Mouse (Mus musculus) midbrain, embryonic 11.5 days (tissue): Measurements from ENCODE around the gene 9830107B12Rik. TPM values are rescaled to one million over a fixed set of nuclear protein-coding genes. Genes with fewer than 3 reads are reported as not detected.
A peak's percentile ranks its signal among the peaks of the same experiment; 100 is the strongest.
"Not testable (repeated sequence)": the region's sequence is repeated elsewhere in the genome, so short reads cannot be mapped to it uniquely, and the experiment has no call there.

Experiments used
- ATAC-seq: fragments of 200-750 bp; cut with Nextera tagmentation; 2 replicates; pipeline ENCODE4 v1.8.0; 2017; ENCODE audit warnings: moderate TSS enrichment, moderate library complexity; ENCODE audit not compliant: low FRiP score
- DNase-seq: peaks from one replicate; pipeline ENCODE4 v3.0.0; 2015; ENCODE audit warnings: low spot score; ENCODE audit errors: missing footprints
- H3K27ac ChIP-seq: fragments of 300-500 bp; sonication (generic); 2 replicates; pipeline ENCODE4 v1.5.1; 2014; ENCODE audit warnings: low read depth, low read length
- H3K27me3 ChIP-seq: fragments of 300-500 bp; sonication (generic); 2 replicates; pipeline ENCODE4 v1.6.1; 2014; ENCODE audit warnings: mild to moderate bottlenecking, low read length, moderate library complexity, mixed read lengths; ENCODE audit not compliant: control insufficient read depth, insufficient read depth
- H3K36me3 ChIP-seq: fragments of 300-500 bp; sonication (generic); 2 replicates; pipeline ENCODE4 v1.6.1; 2014; ENCODE audit warnings: mild to moderate bottlenecking, low read length, moderate library complexity, mixed read lengths; ENCODE audit not compliant: control insufficient read depth, insufficient read depth
- H3K4me1 ChIP-seq: fragments of 300-500 bp; sonication (generic); 2 replicates; pipeline ENCODE4 v1.6.1; 2014; ENCODE audit warnings: low read length; ENCODE audit not compliant: control insufficient read depth, insufficient read depth
- H3K4me2 ChIP-seq: fragments of 300-500 bp; sonication (generic); 2 replicates; pipeline ENCODE4 v1.6.1; 2014; ENCODE audit warnings: mild to moderate bottlenecking, moderate library complexity
- H3K4me3 ChIP-seq: fragments of 300-500 bp; sonication (generic); 2 replicates; pipeline ENCODE4 v1.5.1; 2014; ENCODE audit warnings: low read depth, low read length
- H3K9ac ChIP-seq: fragments of 300-500 bp; sonication (generic); 2 replicates; pipeline ENCODE4 v1.6.1; 2014; ENCODE audit warnings: low read length
- H3K9me3 ChIP-seq: fragments of 300-500 bp; sonication (generic); 2 replicates; pipeline ENCODE4 v1.6.1; 2016; ENCODE audit warnings: low read length; ENCODE audit not compliant: control insufficient read depth
- WGBS: fragments of 180-500 bp; shearing (Covaris S2); extraction: QIAGEN DNeasy Blood & Tissue Kit; methylation state at CpG from one replicate; pipeline ENCODE4 v1.1.7; 2014; 5-methylcytosine and 5-hydroxymethylcytosine counted together
- polyA plus RNA-seq: library from polyadenylated mRNA; unstranded; fragments of >200 nt; fragmentation: Nextera tagmentation; extraction: Ambion mirVana; gene quantifications from 2 replicates; pipeline ENCODE4 v1.2.1, GENCODE M21; 2014

9830107B12Rik gene
- polyA plus RNA-seq, result not detected in 2 replicates

DNA sequence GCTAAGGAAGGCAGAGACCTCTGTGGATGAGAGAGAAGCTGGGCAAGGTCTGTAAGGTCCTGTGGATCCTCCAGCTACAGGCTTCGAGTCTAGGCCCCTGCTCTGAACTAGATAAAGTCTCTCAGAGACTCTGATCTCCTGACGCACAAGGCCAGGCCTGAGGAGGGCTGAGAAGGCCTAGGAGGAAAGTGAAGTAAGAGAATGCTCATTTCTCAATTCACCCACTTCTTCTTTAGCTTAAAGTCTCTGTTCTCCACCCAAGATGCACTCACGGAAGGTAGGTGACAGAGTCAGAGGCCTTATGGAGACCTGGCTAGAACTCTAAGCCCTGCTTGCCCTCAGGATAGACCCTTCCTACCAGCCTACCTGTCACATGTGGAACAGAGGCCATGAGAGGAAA, at the start of gene 9830107B12Rik:
Gene 9830107B12Rik (minus strand): TSS at position 149 of the 400 bp plus-strand sequence.
- Histone ChIP-seq H3K4me3 (no peak within 1 kb of the TSS), H3K9me3 (no peaks in the 10 kb centered on the region), H3K27ac (no peak within 1 kb of the TSS), H3K27me3 (no peaks in the 10 kb centered on the region), H3K36me3 (no peaks in the 10 kb centered on the region), H3K4me1 (no peaks in the 10 kb centered on the region), H3K9ac (no peak within 1 kb of the TSS), H3K4me2 (no peak within 1 kb of the TSS)
- 73% methylated on average over 3 of the region's 3 CpGs for WGBS
- ATAC-seq, result no peak
- DNase-seq, result no peak

DNA sequence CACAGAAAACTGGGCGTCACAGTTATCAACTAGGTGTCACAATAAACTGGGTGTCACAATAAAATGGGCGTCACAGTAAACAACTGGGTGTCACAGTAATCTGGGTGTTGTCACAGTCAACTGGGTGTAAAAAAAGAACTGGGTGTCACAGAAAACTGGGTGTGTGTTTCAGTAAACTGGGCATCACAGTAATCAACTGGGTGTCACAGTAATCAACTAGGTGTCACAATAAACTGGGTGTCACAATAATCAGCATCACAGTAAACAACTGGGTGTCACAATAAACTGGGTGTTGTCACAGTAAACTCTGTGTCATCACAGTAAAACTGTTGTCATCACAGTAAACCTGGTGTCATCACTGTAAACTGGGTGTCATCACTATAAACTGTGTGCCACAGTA, 46.3 kb upstream of the 9830107B12Rik start:
- Histone ChIP-seq H3K36me3 (no peaks in the 10 kb centered on the region), H3K27ac (no peak overlapping the region), H3K4me1 (no peaks in the 10 kb centered on the region), H3K4me3 (no peak overlapping the region), H3K27me3 (no peaks in the 10 kb centered on the region), H3K9ac (no peak overlapping the region), H3K4me2 (no peak overlapping the region), H3K9me3 (no peaks in the 10 kb centered on the region)
- 78% methylated on average over 2 of the region's 2 CpGs for WGBS
- DNase-seq, result no peak
- no peak for ATAC-seq

DNA sequence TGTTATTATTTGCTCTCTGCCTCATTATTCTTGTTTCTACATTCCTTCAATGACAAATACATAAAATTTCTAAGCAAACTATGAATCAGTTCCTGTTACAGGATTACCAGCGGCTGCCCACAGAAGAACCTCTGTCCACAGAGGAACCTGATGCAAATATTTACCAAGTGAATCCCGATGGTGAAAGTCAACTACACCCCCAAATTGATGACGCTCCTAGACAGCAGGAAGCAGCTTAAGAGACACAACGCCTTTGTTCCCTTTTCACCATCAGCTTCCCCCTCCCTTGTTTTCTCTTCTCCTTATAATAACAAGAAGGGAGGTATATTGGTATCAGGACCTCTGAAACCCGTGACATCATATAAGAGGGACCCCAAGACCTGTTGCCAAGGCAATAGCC, 39.2 kb upstream of the 9830107B12Rik start:
- DNase-seq (no peak), ATAC-seq (no peak)
- Histone ChIP-seq H3K36me3 (no peaks in the 10 kb centered on the region), H3K4me2 (no peak overlapping the region), H3K27me3 (no peaks in the 10 kb centered on the region), H3K9me3 (no peaks in the 10 kb centered on the region), H3K9ac (no peak overlapping the region), H3K4me3 (no peak overlapping the region), H3K27ac (no peak overlapping the region), H3K4me1 (no peaks in the 10 kb centered on the region)
- WGBS, result 75% methylated on average over 5 of the region's 5 CpGs

DNA sequence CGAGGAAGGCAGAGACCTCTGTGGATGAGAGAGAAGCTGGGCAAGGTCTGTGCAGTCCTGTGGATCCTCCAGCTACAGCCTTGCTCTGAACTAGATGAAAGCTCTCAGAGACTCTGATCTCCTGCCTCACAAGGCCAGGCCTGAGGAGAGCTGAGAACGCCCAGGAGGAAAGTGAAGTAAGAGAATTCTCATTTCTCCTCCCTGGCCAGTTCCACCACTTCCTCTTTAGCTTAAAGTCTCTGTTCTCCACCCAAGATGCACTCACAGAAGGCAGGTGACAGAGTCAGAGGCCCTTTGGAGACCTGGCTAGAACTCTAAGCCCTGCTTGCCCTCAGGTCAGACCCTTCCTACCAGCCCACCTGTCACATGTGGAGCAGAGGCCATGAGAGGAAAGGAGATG, 21.0 kb upstream of the 9830107B12Rik start, which contains the start of gene A530064D06Rik:
Gene A530064D06Rik (minus strand): TSS at position 173 of the 400 bp plus-strand sequence.
- not testable (repeated sequence) for H3K9me3 ChIP-seq, H3K36me3 ChIP-seq, H3K4me2 ChIP-seq, H3K4me3 ChIP-seq, ATAC-seq, DNase-seq, H3K27ac ChIP-seq, H3K27me3 ChIP-seq, H3K4me1 ChIP-seq, H3K9ac ChIP-seq
- WGBS, result 88% methylated on average over 2 of the region's 2 CpGs

DNA sequence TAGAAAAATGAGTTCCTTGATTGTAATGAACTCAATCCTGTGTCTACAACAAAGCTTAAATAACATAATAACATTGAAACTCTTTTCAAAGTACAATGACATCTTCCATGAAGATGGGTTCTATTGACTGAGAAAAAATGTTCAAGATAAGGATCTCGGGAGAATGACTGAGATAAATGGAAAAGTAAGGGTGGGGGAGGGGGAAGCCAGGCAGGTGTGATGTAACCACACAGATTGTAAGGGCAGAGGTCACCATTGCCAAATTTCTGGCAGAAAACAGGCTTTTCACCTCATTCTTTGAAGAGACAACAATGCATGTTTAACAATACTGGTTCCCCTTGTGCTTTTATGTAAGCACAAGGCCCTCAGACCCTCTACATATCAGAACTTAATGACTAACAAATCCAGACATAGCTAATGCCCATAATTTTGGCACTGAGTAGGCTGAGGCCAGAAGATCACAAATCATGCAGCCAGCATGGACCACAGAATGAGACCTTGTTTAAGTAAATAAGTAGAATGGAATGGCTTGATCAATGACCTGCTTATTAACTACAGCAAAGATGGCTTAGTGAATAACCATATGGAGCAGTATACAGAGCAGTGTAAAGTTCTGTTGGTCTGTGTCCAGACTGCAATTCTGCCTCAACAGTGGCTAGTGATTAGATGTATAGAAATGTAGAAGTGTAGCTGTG, 11.5 kb upstream of the 9830107B12Rik start:
- no peak overlapping the region for H3K27ac ChIP-seq
- H3K4me1 ChIP-seq, result no peaks in the 10 kb centered on the region
- no peak overlapping the region for H3K4me3 ChIP-seq
- no peak overlapping the region for H3K9ac ChIP-seq
- DNase-seq (no peak), ATAC-seq (no peak)
- no peaks in the 10 kb centered on the region for H3K27me3 ChIP-seq
- no peak overlapping the region for H3K4me2 ChIP-seq
- H3K9me3 ChIP-seq, result peaks cover 4% of the 10 kb centered on the region; the same call in 1 of the 2 replicates
- WGBS, result 66% methylated on average over 1 of the region's 1 CpGs
- H3K36me3 ChIP-seq, result no peaks in the 10 kb centered on the region

DNA sequence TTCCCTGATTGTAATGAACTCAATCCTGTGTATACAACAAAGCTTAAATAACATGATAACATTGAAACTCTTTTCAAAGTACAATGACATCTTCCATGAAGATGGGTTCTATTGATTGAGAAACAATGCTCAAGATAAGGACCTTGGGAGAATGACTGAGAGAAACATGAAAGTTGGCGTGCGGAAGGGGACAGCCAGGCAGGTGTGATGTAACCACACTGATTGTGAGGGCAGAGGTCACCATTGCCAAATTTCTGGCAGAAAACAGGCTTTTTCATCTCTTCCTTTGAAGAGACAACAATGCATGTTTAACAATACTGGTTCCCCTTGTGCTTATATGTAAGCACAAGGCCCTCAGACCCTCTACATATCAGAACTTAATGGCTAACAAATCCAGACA, 13.3 kb downstream of the 9830107B12Rik start:
- H3K27ac ChIP-seq, result no peak overlapping the region
- DNase-seq (no peak), ATAC-seq (no peak)
- no peaks in the 10 kb centered on the region for H3K4me1 ChIP-seq
- H3K36me3 ChIP-seq, result no peaks in the 10 kb centered on the region
- H3K27me3 ChIP-seq, result no peaks in the 10 kb centered on the region
- no peak overlapping the region for H3K9ac ChIP-seq
- no peak overlapping the region for H3K4me3 ChIP-seq
- H3K9me3 ChIP-seq, result no peaks in the 10 kb centered on the region
- no peak overlapping the region for H3K4me2 ChIP-seq
- WGBS, result 96% methylated on average over 2 of the region's 2 CpGs

DNA sequence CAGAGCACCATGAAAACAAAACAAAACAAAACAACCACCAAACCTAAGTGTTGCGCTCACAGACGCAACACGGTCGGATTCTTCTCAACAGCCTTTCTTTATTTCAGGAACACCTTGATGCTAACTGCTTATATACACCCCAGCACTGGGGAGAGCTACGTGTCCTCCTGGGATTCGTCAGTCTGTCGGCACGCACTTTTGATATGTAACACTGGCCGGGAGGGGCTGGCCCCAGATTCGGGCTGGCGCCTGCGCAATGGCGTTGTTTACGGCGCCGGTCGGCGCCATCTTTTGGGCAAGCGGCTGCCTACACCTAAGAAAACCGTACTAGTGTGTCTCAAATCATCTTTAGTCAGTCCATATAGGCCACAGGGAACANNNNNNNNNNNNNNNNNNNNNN, 25.6 kb downstream of the 9830107B12Rik start:
- Histone ChIP-seq H3K4me2 (no peak overlapping the region), H3K4me3 (no peak overlapping the region), H3K36me3 (no peaks in the 10 kb centered on the region), H3K27me3 (no peaks in the 10 kb centered on the region), H3K9me3 (no peaks in the 10 kb centered on the region), H3K9ac (no peak overlapping the region), H3K27ac (no peak overlapping the region), H3K4me1 (no peaks in the 10 kb centered on the region; the same call in 1 of the 2 replicates)
- no peak for ATAC-seq
- DNase-seq, result no peak
- 92% methylated on average over 20 of the region's 20 CpGs for WGBS

DNA sequence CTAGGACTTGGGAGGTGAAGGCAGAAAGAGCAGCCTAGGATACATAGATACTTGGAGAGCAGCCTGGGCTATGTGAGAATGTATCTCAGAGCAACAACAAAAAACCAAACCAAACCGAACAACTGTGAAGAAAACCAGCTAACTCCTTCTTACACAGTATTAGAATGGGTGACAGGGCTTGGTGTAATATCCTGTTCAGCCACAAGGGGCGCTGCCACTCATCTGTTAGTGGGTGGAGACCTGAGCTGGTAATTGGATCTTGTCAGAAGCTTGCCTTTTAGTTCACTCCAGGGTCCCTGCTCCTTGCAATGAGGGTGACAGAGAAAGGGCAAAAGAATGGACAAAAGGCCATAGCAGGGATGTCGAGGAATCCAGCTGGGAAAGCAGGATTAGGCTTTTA, 26.4 kb downstream of the 9830107B12Rik start:
- Histone ChIP-seq H3K27me3 (no peaks in the 10 kb centered on the region), H3K9me3 (no peaks in the 10 kb centered on the region), H3K4me2 (no peak overlapping the region), H3K36me3 (no peaks in the 10 kb centered on the region), H3K27ac (no peak overlapping the region), H3K4me1 (no peaks in the 10 kb centered on the region; the same call in 1 of the 2 replicates), H3K9ac (no peak overlapping the region), H3K4me3 (no peak overlapping the region)
- ATAC-seq (peak; percentile 48; the same call in 1 of the 2 replicates), DNase-seq (peak; percentile 99)
- 23% methylated on average over 3 of the region's 3 CpGs for WGBS

DNA sequence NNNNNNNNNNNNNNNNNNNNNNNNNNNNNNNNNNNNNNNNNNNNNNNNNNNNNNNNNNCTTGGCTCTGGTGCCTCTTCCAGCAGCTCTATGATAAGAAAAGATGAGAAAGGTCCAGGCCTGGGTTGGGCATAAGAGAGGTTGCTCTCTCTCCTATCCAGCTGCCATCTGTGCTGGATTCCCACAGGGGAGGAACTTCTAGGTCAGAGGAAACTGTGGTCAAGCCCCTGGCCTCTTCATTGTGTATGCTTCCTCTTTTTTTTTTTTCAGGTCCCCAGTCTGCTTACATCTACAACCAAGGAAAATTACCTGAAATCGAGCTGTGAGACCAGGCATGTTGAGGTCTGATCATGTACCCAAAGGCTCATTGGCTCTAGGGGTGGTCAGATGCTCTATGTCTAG, 27.5 kb downstream of the 9830107B12Rik start:
- H3K4me2 ChIP-seq, result no peak overlapping the region
- no peaks in the 10 kb centered on the region for H3K36me3 ChIP-seq
- ATAC-seq (no peak), DNase-seq (peak; percentile 44)
- no peak overlapping the region for H3K27ac ChIP-seq
- 60% methylated on average over 1 of the region's 1 CpGs for WGBS
- no peaks in the 10 kb centered on the region for H3K27me3 ChIP-seq
- peaks cover 2% of the 10 kb centered on the region; the same call in 1 of the 2 replicates for H3K9me3 ChIP-seq
- H3K4me1 ChIP-seq, result no peaks in the 10 kb centered on the region; the same call in 1 of the 2 replicates
- H3K4me3 ChIP-seq, result no peak overlapping the region
- H3K9ac ChIP-seq, result no peak overlapping the region
